Mouse (Mus musculus) ZHBTc4 (cell line): ENCODE results near the gene Mss51.

Experiments used
- DNase-seq: peaks from one replicate; pipeline ENCODE4 v3.0.0-alpha.2; 2011; ENCODE audit warnings: low read depth, low spot score

Mss51 gene

DNA sequence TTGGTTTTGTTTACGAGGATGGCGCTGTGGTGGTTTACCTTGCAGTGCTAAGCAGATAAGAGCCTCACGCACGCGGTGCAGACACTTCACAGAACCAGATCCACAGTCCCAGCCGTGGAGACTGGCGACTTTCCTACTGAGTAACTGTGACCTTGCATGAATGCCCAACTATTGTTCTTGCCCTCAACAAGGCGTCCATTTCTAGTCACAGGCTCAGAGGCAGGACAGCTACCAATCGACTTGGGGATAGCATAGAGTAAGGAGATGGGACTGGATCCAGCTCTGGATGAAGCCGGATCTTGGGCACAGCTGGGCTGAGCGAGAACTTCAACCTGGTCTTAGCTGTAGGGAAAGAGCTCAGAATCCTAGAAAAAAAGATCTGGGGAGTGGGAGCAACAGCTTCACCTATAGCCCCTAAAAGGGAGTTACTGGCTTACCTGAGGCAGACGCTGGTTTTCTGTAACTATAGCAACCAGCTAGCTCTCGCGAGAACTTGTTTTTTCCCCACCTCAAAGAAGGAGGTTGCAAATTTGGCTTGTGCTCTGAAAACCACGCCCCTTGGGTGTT, 44.9 kb downstream of the Mss51 start, which contains the start of gene Cfap70:
Gene Cfap70 (minus strand): TSS at position 462 of the 567 bp plus-strand sequence.
- DNase-seq, result peak; percentile 93

DNA sequence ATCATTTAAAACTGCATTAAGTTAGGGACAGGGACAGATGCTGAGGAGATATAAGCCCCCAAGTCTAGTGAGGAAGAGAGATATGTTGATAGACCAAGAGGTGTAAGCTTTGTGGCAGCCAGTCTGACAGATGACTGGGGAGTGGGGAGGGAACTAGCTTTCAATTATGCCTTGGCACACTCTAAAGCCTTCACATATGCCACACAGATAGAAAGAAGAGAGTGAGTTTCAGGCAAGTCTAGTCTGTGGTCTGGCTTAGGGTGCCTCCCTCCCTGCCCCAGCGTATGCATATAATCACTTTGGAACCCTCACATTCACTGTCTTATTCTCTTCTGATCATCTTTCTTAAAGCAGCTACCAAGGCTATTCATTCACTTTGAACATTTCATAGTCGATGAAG, 45.4 kb downstream of the Mss51 start:
- no peak for DNase-seq

DNA sequence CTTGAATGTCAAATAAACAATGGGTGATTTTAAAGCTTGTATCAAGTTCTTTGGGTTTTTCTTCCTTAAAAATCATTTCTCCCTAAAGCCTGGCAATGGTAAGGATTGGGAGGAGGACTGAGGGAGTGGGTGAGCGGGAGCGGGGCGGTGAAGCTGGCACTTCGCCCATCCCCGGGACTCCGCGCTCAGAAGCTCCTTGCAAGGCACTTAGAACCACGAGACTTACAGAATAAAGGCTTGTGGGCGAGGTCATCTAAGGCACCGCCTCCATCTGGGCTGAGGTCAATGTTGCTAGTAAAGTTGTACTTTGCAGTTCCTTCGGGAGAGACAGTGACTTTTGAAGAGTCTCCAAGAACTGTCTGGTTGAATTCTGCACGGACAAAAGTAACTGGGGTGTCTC, 49.5 kb downstream of the Mss51 start:
- peak; percentile 81 for DNase-seq

DNA sequence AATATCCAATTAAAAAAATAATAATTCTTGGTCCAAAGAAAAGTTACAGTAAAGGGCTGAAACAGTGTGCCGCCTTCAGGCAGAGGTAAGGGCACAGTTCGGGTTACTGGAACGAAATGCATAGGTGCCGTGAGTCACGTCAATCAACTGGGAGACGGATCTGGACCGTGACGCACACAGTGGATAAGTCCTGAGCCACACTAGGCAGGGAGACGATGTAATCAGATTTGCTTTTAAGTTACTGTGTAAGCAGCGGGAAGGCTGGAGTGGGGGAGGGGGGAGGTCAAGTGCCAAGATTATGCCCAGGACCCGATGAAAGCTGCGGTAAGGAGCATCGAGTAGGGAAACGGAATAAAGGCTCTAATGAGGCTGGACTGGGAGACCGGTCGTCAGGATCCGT, 54.4 kb downstream of the Mss51 start:
- DNase-seq, result no peak

DNA sequence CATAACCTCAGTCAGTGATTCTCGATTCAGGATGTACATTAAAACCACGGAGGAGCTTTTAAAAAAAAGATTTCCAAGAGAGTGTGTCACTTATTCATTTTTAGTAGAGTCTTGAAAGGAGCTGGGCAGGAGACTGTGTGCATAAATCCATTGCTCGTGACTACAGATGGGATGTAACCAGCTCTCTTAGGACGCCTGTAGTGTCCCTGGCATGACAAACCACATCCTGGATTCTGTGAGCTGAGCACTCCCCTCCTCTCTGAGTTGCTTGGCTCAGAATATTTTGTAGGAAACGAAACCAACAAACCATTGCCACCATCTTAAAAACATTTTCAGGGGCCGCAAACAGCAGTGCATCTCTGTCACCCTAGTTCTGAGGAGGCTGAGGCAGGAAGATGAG, 59.7 kb downstream of the Mss51 start:
- DNase-seq, result no peak
